ENCODE assay signal across 8 mouse cellular contexts in the genomic region with DNA sequence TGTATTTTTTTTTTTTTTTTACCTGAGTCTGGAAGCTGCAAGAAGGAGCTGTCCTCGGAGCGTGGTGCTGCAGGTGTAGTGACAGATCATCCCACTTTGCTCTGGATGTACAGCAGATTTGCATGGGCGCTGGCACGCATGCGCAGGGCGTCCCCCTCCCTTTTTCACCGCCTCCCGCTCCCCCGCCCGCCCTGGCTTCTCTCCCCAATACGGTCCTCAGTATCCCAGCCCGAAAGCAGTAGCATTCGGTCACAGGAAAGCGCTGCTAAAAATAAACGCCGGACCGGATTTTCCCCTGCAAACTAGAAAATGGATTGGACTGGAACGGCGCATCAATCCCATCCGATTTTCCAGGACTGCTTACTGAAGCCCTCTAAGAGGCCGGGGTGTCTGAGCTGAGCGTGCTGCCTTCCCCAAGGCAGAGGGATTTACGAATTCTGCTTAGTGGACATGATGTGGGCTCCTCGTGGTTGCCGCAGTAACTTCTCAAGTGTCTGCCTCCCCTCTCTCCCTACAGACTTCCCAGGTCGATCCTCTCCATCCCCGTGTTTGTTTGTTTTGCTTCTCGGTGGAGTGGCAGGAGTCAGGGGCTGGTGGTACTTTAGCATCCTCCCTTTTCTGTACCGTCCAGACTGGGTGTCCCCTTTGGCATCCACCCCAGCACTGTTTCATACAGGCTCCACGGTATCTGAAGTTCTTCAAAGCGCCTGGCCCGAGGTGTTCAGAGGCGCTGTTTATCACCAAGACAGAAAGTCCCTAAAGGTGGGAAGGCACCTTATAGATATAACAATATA. TPM values are rescaled to one million over a fixed set of nuclear protein-coding genes. Genes with fewer than 3 reads are reported as not detected.
DNase-seq lines count a peak whose midpoint lies in the region; ATAC-seq and TF ChIP-seq lines count a peak whose summit lies in the region.

No protein-coding gene starts in this region.

- H3K9ac ChIP-seq in intestine, embryonic 16.5 days (ENCODE audit: low read depth, low read length): peak overlapping the region; percentile 37; the same call in 1 of the 2 replicates
- H3K9ac ChIP-seq in midbrain, embryonic 16.5 days (ENCODE audit: low read depth, low read length): peak overlapping the region; percentile 71
- peak overlapping the region; percentile 13; the same call in 1 of the 2 replicates for H3K9ac ChIP-seq in stomach, postnatal 0 days (ENCODE audit: low read length)

- TF ChIP-seq EP300 in stomach, postnatal 0 days (optimal IDR thresholded peaks at IDR 0.05): no peak

- no peaks in the 10 kb centered on the region; the same call in 1 of the 2 replicates for H3K27me3 ChIP-seq in intestine, embryonic 16.5 days (replicated peaks; ENCODE audit: control insufficient read depth, insufficient read depth, low read length)
- H3K27me3 ChIP-seq in midbrain, embryonic 16.5 days (ENCODE audit: control insufficient read depth, insufficient read depth, low read depth, low read length): no peaks in the 10 kb centered on the region
- no peaks in the 10 kb centered on the region for H3K27me3 ChIP-seq in stomach, postnatal 0 days (ENCODE audit: control insufficient read depth, insufficient read depth, low read length)

- 1% methylated on average over 33 of the region's 33 CpGs for WGBS in intestine, embryonic 16.5 days
- WGBS in midbrain, embryonic 16.5 days: under 1% methylated on average over 33 of the region's 33 CpGs
- under 1% methylated on average over 33 of the region's 33 CpGs for WGBS in stomach, postnatal 0 days

- H3K9me3 ChIP-seq in intestine, embryonic 16.5 days (ENCODE audit: control insufficient read depth, low read length): no peaks in the 10 kb centered on the region
- H3K9me3 ChIP-seq in midbrain, embryonic 16.5 days (replicated peaks; ENCODE audit: control insufficient read depth, low read length, poor library complexity, severe bottlenecking): no peaks in the 10 kb centered on the region
- no peaks in the 10 kb centered on the region for H3K9me3 ChIP-seq in stomach, postnatal 0 days (ENCODE audit: control insufficient read depth, low read length)

- peak overlapping the region; percentile 56 for H3K4me2 ChIP-seq in intestine, embryonic 16.5 days (ENCODE audit: low read depth, low read length)
- peak overlapping the region; percentile 73 for H3K4me2 ChIP-seq in midbrain, embryonic 16.5 days (ENCODE audit: low read length)
- H3K4me2 ChIP-seq in stomach, postnatal 0 days (replicated peaks; ENCODE audit: low read depth): peak overlapping the region; percentile 49

- DNase-seq in adrenal gland, adult 8-10 months: peak; percentile 4
- DNase-seq in embryo, embryonic 10 days (ENCODE audit: low spot score): peak; percentile 94
- peak; percentile 56 to 70 for DNase-seq in gastrocnemius, postnatal 4 days (ENCODE audit: low spot score in 2 of 2)
- peak; percentile 67 to 87 for DNase-seq in left cerebral cortex, adult 9 months (ENCODE audit: low spot score in 2 of 2)
- DNase-seq in stomach, postnatal 0 days (ENCODE audit: low spot score): peak; percentile 64
- DNase-seq in spleen, postnatal 10 days (ENCODE audit: low spot score in 2 of 2): no peak

- H3K4me3 ChIP-seq in intestine, embryonic 16.5 days (ENCODE audit: low read length): peak overlapping the region; percentile 37
- peak overlapping the region; percentile 55 for H3K4me3 ChIP-seq in midbrain, embryonic 16.5 days (ENCODE audit: low read depth, low read length)
- 0 out of 2 replicates have a peak overlapping the region, but pooled peaks have one; percentile 10 for H3K4me3 ChIP-seq in stomach, postnatal 0 days (ENCODE audit: low read depth, low read length)

- no peak overlapping the region for H3K27ac ChIP-seq in intestine, embryonic 16.5 days (ENCODE audit: low read length)
- H3K27ac ChIP-seq in midbrain, embryonic 16.5 days (ENCODE audit: low read length): peak overlapping the region; percentile 86
- no peak overlapping the region for H3K27ac ChIP-seq in stomach, postnatal 0 days (replicated peaks)

- no peaks in the 10 kb centered on the region for H3K36me3 ChIP-seq in intestine, embryonic 16.5 days (ENCODE audit: control insufficient read depth, insufficient read depth, low read length)
- no peaks in the 10 kb centered on the region for H3K36me3 ChIP-seq in midbrain, embryonic 16.5 days (ENCODE audit: control insufficient read depth, insufficient read depth, low read length)
- no peaks in the 10 kb centered on the region for H3K36me3 ChIP-seq in stomach, postnatal 0 days (ENCODE audit: control insufficient read depth, insufficient read depth, low read length)

- no peak for TF ChIP-seq CTCF in stomach, postnatal 0 days (IDR thresholded peaks at IDR 0.05; ENCODE audit: low read depth)

- peak; percentile 92 for ATAC-seq in intestine, embryonic 16.5 days
- ATAC-seq in midbrain, embryonic 16.5 days: peak; percentile 99
- ATAC-seq in stomach, postnatal 0 days (ENCODE audit: low FRiP score, low TSS enrichment): peak; percentile 66; the same call in 1 of the 2 replicates

- peaks cover 4% of the 10 kb centered on the region; the same call in 1 of the 2 replicates for H3K4me1 ChIP-seq in intestine, embryonic 16.5 days (ENCODE audit: control insufficient read depth, insufficient read depth, low read length)
- H3K4me1 ChIP-seq in midbrain, embryonic 16.5 days (ENCODE audit: control insufficient read depth, insufficient read depth, low read length): peaks cover 7% of the 10 kb centered on the region
- no peaks in the 10 kb centered on the region for H3K4me1 ChIP-seq in stomach, postnatal 0 days (replicated peaks; ENCODE audit: control insufficient read depth, insufficient read depth)

RNA-seq across cellular contexts. Expression of a gene that starts 0.5 kb away (rescaled TPM):
- total RNA-seq in adrenal gland, adult 8-10 months (2022): 1 to 10 TPM; 1.8 to 4.0 (median 3.6) TPM
- 1 to 10 TPM; 2.5 to 3.0 TPM for total RNA-seq in gastrocnemius, postnatal 4 days (2021)
- polyA plus RNA-seq in intestine, embryonic 16.5 days (2015; fragmentation: Nextera tagmentation; extraction: Ambion mirVana): 0.47 and 1.1 TPM in 2 replicates
- polyA plus RNA-seq in midbrain, embryonic 16.5 days (2015; fragmentation: Nextera tagmentation; extraction: Ambion mirVana): 41.0 and 47.5 TPM in 2 replicates
- polyA plus RNA-seq in stomach, postnatal 0 days (2015; fragmentation: Nextera tagmentation; extraction: Ambion mirVana): 0.74 and 0.85 TPM in 2 replicates

Comparison
In these comparisons a context has a peak if more than half of its experiments do, and no peak if none do; other contexts are left out.
1. DNase-seq: peak in adrenal gland, adult 8-10 months (single experiment), embryo, embryonic 10 days (single experiment), gastrocnemius, postnatal 4 days (2 of 2), left cerebral cortex, adult 9 months (2 of 2) and stomach, postnatal 0 days (single experiment); none in spleen, postnatal 10 days (0 of 2).
2. H3K9ac ChIP-seq: peak in every context shown above with its lines; median percentile 71 in midbrain, embryonic 16.5 days; 37 in intestine, embryonic 16.5 days; 13 in stomach, postnatal 0 days.
3. RNA of a gene that starts 0.5 kb away (polyA plus RNA-seq): 41.0 to 47.5 TPM in midbrain, embryonic 16.5 days; 0.47 to 1.1 TPM in intestine, embryonic 16.5 days and 0.74 to 0.85 TPM in stomach, postnatal 0 days; every median in the first group is over 10 times any median in the second.
4. Peak in every context shown above with its lines, with median percentiles within 50 percentile points of each other: ATAC-seq, H3K4me2 ChIP-seq and H3K4me3 ChIP-seq.